Mouse (Mus musculus) ES-E14 (cell line): Measurements from ENCODE around the gene Tkt. TPM values are rescaled to one million over a fixed set of nuclear protein-coding genes. Genes with fewer than 3 reads are reported as not detected.

ENCODE experiments used
- DNase-seq: peaks from one replicate; pipeline ENCODE4 v3.0.0-alpha.2; 2013; ENCODE audit warnings: low read depth, low spot score
- H3K27ac ChIP-seq: 2 replicates; pipeline ENCODE4 v1.5.1; 2012; ENCODE audit warnings: low read depth, mild to moderate bottlenecking, low read length, moderate library complexity, mixed read lengths; ENCODE audit not compliant: poor library complexity, insufficient read depth, severe bottlenecking
- H3K36me3 ChIP-seq: 2 replicates; pipeline ENCODE4 v1.6.1; 2012; ENCODE audit warnings: mild to moderate bottlenecking, low read length, moderate library complexity, mixed read lengths; ENCODE audit not compliant: control insufficient read depth, poor library complexity, insufficient read depth, severe bottlenecking
- H3K4me1 ChIP-seq, 2 experiments: fragments of 150-350 bp in 1 of 2; sonication (generic) in 1 of 2; 2 replicates each; pipeline ENCODE4 v1.6.1; 2012; ENCODE audit warnings: low read length in 2 of 2, mild to moderate bottlenecking in 1 of 2, mixed read lengths in 1 of 2; ENCODE audit not compliant: control insufficient read depth in 2 of 2, insufficient read depth in 2 of 2, poor library complexity in 1 of 2
- H3K4me3 ChIP-seq, 2 experiments: fragments of 150-350 bp in 1 of 2; sonication (generic) in 1 of 2; 2 replicates each; pipeline ENCODE4 v1.5.1; 2012; ENCODE audit warnings: low read length in 2 of 2, low read depth in 1 of 2, mild to moderate bottlenecking in 1 of 2, mixed read lengths in 1 of 2; ENCODE audit not compliant: insufficient read depth in 1 of 2, poor library complexity in 1 of 2, severe bottlenecking in 1 of 2
- H3K9ac ChIP-seq: 2 replicates; pipeline ENCODE4 v1.6.1; 2012; ENCODE audit warnings: low read depth, mild to moderate bottlenecking, low read length, mixed read lengths; ENCODE audit not compliant: poor library complexity, insufficient read depth, severe bottlenecking
- H3K9me3 ChIP-seq: fragments of 150-350 bp; sonication (generic); 2 replicates; pipeline ENCODE4 v1.6.1; 2012; ENCODE audit warnings: low read depth, mild to moderate bottlenecking, low read length; ENCODE audit not compliant: control insufficient read depth, insufficient read depth
- CHD2 ChIP-seq: IDR thresholded peaks from 2 replicates; pipeline ENCODE4 v1.6.1; 2014; ENCODE audit warnings: mild to moderate bottlenecking, low read depth, low read length, inconsistent platforms
- HCFC1 ChIP-seq: IDR thresholded peaks from 2 replicates; pipeline ENCODE4 v1.6.1; 2012; ENCODE audit warnings: low read length, inconsistent platforms, borderline replicate concordance; ENCODE audit not compliant: insufficient read depth
- MAFK ChIP-seq: IDR thresholded peaks from 2 replicates; pipeline ENCODE4 v1.6.1; 2014; ENCODE audit warnings: mild to moderate bottlenecking, low read depth, low read length, inconsistent platforms; ENCODE audit not compliant: insufficient read depth
- ZC3H11A ChIP-seq: IDR thresholded peaks from 2 replicates; pipeline ENCODE4 v1.6.1; 2012; ENCODE audit warnings: low read depth, mild to moderate bottlenecking, inconsistent platforms, low read length, borderline replicate concordance
- ZNF384 ChIP-seq: IDR thresholded peaks from 2 replicates; pipeline ENCODE4 v1.6.1; 2012; ENCODE audit warnings: low read depth, low read length, inconsistent platforms
- in situ Hi-C, 2 experiments: fragments of 600-800 bp; cut with MboI; formaldehyde crosslinking; loops; one replicate each; pipeline ENCODE4 v1.15.1; 2025; ENCODE audit warnings: low sequenced_read_pairs in 2 of 2, inconsistent platforms in 1 of 2; ENCODE audit not compliant: unreplicated experiment in 2 of 2
- total RNA-seq: library from RNA; depleted of rRNA; stranded (reverse); fragments of 300-350 nt; gene quantifications from 2 replicates; pipeline ENCODE4 v1.2.3, GENCODE M21; 2012

The Tkt gene
- total RNA-seq, 1 experiment = 740 TPM

DNA sequence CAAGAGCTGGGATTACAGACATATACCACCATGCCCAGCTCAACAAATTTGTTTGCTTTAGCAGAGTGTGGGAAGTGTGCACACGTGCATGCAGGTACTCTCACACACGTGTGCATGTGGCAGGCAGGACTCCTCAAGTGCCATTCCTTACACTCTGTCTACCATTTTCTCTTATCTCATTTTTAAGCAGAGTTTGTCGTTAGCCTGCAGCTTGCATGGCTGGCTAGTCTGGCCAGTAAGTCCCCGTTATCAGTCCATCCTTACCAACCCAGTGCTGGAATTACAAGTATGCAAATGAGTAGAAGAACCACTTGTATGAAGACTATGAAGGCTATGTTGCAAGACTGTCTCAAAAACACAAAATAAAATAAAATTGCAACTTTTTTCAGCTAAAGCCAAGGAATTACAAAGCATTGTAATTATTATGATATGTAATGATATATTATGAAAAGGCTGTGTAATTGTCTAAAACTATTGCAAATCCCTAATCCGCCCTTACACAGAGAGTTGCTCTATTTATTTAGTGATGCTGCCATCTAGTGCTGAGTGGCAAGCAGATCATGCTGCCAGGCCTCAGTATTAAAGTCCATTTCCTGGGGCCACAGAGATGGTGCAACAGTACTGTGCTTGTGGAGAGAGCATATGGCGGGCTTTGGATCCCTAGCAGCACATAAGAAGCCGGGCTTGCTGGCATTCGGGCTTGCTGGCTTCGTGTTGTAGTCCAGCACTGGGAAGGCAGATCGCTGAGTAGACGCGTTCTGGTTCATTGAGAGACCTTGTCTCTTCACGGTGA, 32.0 kb upstream of the Tkt start:
- peaks cover 23% of the 10 kb centered on the region for H3K36me3 ChIP-seq
- H3K4me3 ChIP-seq = no peak overlapping the region
- H3K9me3 ChIP-seq = no peaks in the 10 kb centered on the region
- DNase-seq = no peak
- TF ChIP-seq HCFC1 (no peak), ZC3H11A (0 out of 2 replicates have a peak, but pooled peaks have one; percentile 17), CHD2 (no peak), MAFK (no peak), ZNF384 (no peak)
- H3K9ac ChIP-seq = no peak overlapping the region
- in situ Hi-C loops = loop anchor here in 1 of 2 experiments (25.0 kb wide), 1 partner anchor 104 kb away; no protein-coding TSS in a partner anchor
- no peak overlapping the region for H3K27ac ChIP-seq
- no peaks in the 10 kb centered on the region for H3K4me1 ChIP-seq

DNA sequence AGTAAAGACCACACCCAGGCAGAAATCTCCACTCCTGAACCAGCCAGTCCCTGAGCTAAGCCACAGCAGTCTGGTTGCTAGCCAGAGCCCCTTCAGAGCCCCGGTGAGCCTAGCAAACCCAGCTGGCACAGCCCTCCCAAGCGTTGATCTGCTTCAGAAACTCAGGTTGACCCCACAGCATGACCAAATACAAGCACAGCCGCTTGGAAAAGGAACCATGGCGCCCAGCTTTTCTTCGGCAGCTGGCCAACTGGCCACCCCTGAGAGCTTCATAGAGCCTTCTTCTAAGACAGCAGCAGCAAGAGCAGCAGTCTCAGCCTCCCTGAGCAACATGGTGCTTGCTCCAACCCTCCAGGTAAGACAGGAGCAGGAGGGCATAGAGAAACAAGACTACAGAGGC, 28.8 kb upstream of the Tkt start:
- in situ Hi-C loops = loop anchor here in 1 of 2 experiments (25.0 kb wide), 1 partner anchor 107 kb away; no protein-coding TSS in a partner anchor
- no peaks in the 10 kb centered on the region for H3K4me1 ChIP-seq

DNA sequence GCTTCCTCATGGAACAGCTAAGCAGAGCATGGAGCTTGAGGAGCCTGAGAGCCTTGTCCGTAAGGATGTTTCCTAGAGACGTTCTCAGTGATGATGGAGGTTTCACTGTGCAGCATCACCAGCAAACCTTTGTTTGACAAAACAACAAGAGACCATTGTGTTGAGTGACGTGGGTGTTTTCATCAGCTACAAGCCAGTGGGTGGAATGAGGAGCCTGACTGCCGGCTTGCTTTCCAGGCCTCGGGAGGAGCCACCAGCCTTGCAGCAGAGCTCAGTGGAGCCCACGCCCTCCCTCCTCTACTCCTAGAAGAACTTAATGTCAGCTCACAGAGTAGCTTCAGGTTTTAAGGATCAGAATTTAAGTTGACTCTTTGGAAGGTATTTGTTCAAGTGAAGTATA, 24.8 kb upstream of the Tkt start:
- Histone ChIP-seq H3K4me3 (no peak overlapping the region), H3K4me1 (0 out of 4 replicates have a peak, but pooled peaks cover 0 to 3% of the 10 kb centered on the region in 2 experiments), H3K27ac (no peak overlapping the region), H3K9me3 (no peaks in the 10 kb centered on the region), H3K36me3 (peaks cover 33% of the 10 kb centered on the region), H3K9ac (no peak overlapping the region)
- DNase-seq = no peak
- no peak for TF ChIP-seq ZNF384
- no peak for TF ChIP-seq ZC3H11A
- no peak for TF ChIP-seq MAFK
- TF ChIP-seq HCFC1 = no peak
- in situ Hi-C loops = loop anchor here in 1 of 2 experiments (25.0 kb wide), 1 partner anchor 111 kb away; no protein-coding TSS in a partner anchor

More for the DNA sequence above, 28.8 kb upstream of the Tkt start:
- Histone ChIP-seq H3K9ac (no peak overlapping the region), H3K4me3 (no peak overlapping the region), H3K27ac (no peak overlapping the region), H3K36me3 (peaks cover 32% of the 10 kb centered on the region), H3K9me3 (no peaks in the 10 kb centered on the region)
- DNase-seq = no peak
- TF ChIP-seq ZC3H11A = no peak
- no peak for TF ChIP-seq HCFC1
- TF ChIP-seq MAFK = no peak
- TF ChIP-seq ZNF384 = no peak
- TF ChIP-seq CHD2 = no peak

DNA sequence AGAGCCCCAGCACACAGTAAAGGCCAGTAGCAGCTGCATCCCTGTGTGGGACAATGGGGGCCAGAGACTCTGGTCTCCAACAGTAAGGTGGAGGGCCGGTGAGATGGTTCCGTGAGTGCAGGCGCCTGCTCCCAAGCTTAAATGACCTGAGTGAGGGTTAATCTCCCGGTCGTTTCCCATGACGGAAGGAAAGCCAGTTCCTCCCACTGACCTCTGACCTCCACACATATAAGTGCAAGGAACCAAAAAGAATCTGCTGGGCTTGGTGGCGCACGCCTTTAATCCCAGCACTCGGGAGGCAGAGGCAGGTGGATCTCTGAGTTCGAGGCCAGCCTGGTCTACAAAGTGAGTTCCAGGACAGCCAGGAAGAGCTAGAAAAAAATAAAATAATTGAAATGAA, 19.8 kb upstream of the Tkt start:
- in situ Hi-C loops = no loop called here
- H3K4me3 ChIP-seq = no peak overlapping the region
- peaks cover 6 to 19% of the 10 kb centered on the region in 2 experiments for H3K4me1 ChIP-seq
- H3K9ac ChIP-seq = no peak overlapping the region
- TF ChIP-seq HCFC1 = no peak
- no peak for TF ChIP-seq ZNF384
- no peak for TF ChIP-seq ZC3H11A
- TF ChIP-seq CHD2 = no peak
- no peak for TF ChIP-seq MAFK
- no peak overlapping the region; the same call in 1 of the 2 replicates for H3K27ac ChIP-seq
- DNase-seq = no peak
- no peaks in the 10 kb centered on the region for H3K9me3 ChIP-seq
- H3K36me3 ChIP-seq = peaks cover 5% of the 10 kb centered on the region

DNA sequence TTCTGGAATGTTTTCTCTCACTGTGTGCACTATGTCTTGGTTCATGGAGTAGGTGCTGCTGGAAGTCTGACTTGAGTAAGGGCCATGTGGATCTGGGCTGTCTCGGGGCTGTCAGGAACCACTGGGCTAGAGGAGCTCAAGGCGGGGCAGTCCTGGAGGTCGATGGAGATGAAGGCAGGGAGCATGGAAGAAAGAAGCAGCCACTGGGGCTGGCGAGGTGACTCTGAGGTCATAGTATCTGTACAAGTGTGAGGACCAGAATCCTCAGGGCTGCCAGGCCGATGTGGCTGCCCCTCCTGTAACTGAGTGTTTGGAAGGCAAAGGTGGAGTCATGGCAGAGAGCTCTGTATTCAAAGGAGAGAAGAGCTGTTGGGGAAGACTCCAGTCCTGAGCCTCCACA, 19.2 kb upstream of the Tkt start:
- Histone ChIP-seq H3K9me3 (no peaks in the 10 kb centered on the region), H3K9ac (peak overlapping the region; percentile 2; the same call in 1 of the 2 replicates), H3K36me3 (peaks cover 4% of the 10 kb centered on the region; the same call in 1 of the 2 replicates), H3K4me1 (peaks cover 6 to 19% of the 10 kb centered on the region in 2 experiments), H3K4me3 (peak overlapping the region in 1 of 2 experiments; percentile 27; a peak in 1 of 4 replicates), H3K27ac (peak overlapping the region; percentile 75)
- TF ChIP-seq ZNF384 = no peak
- no peak for TF ChIP-seq MAFK
- no peak for TF ChIP-seq ZC3H11A
- no peak for TF ChIP-seq CHD2
- no peak for TF ChIP-seq HCFC1
- no peak for DNase-seq
- in situ Hi-C loops = no loop called here
